Mouse (Mus musculus): ENCODE measurements at regions not wholly inside any gene's neighbourhood (a gene's known extent, or its start where the extent isn't known, plus 50 kb on each side); places are given as distances from the start of the nearest gene placed in this dataset.
A peak's percentile ranks its signal among the peaks of the same experiment; 100 is the strongest.
"Not testable (repeated sequence)": the region's sequence is repeated elsewhere in the genome, so short reads cannot be mapped to it uniquely, and the experiment has no call there.

GRCm38 (mm10) chr12:17992572-17992971 lies 301.9 kb downstream of the Hpcal1 start:
- DNase-seq (ENCODE audit: low spot score): peak; percentile 1

- not testable (repeated sequence) for DNase-seq (ENCODE audit: low spot score)
These were observed 302.7 kb downstream of the Hpcal1 start for GRCm38 (mm10) chr12:17993368-17993767.
